8 mouse cellular contexts compared by ENCODE assay signal in the genomic region with DNA sequence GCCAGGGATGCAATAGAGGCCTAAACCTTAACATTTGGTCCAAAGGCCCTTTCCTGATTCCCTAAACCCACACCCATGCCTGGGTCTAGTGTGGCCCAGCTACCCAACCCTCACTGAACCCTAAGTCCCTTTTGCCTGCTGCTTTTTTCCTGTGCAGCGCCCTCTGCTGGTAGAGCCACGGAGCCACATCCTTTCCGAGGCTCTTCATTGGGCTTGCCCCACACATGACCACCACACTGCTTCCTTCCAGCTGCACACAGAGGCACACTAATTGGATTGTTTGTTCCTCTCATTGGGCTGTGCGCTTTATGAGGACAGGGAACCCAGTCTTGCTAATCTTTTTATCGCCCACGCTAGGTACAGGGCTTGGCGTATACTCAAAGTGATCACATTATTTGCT.
DNase-seq lines count a peak whose midpoint lies in the region; ATAC-seq and TF ChIP-seq lines count a peak whose summit lies in the region.

No protein-coding gene starts in this region.

- no peak overlapping the region for H3K9ac ChIP-seq in midbrain, embryonic 15.5 days

- TF ChIP-seq POLR2A in cerebellum, adult 2 months (IDR thresholded peaks at IDR 0.05; ENCODE audit: borderline replicate concordance, insufficient read depth, low read length): no peak

- peaks cover 10% of the 10 kb centered on the region; the same call in 1 of the 2 replicates for H3K9me3 ChIP-seq in midbrain, embryonic 10.5 days (replicated peaks)
- H3K9me3 ChIP-seq in midbrain, embryonic 15.5 days: no peaks in the 10 kb centered on the region

- peak; percentile 40; the same call in 1 of the 2 replicates for TF ChIP-seq CTCF in cerebellum, adult 2 months (IDR thresholded peaks at IDR 0.05; ENCODE audit: borderline replicate concordance, insufficient read depth, low read depth, low read length)

- H3K4me3 ChIP-seq in cerebellum, adult 2 months (replicated peaks; ENCODE audit: insufficient read depth, low read depth, low read length): no peak overlapping the region
- no peak overlapping the region for H3K4me3 ChIP-seq in midbrain, embryonic 10.5 days
- H3K4me3 ChIP-seq in midbrain, embryonic 15.5 days: no peak overlapping the region

- no peaks in the 10 kb centered on the region for H3K36me3 ChIP-seq in midbrain, embryonic 10.5 days
- H3K36me3 ChIP-seq in midbrain, embryonic 15.5 days (replicated peaks): no peaks in the 10 kb centered on the region

- no peak overlapping the region for H3K27ac ChIP-seq in cerebellum, adult 2 months (ENCODE audit: insufficient read depth, low read length)
- H3K27ac ChIP-seq in midbrain, embryonic 10.5 days (replicated peaks): no peak overlapping the region
- H3K27ac ChIP-seq in midbrain, embryonic 15.5 days: no peak overlapping the region

- peak in 1 of 2 experiments; percentile 12 for DNase-seq in cerebellum, adult 2 months
- no peak for DNase-seq in cerebellum, adult 8-10 months
- DNase-seq in midbrain, embryonic 10.5 days (ENCODE audit: low spot score): peak; percentile 57
- DNase-seq in embryo, embryonic 10.5 days (ENCODE audit: low spot score): peak; percentile 74
- DNase-seq in lung, postnatal 4 days: peak; percentile 31 to 49
- DNase-seq in thymus, postnatal 10 days (ENCODE audit: low spot score in 2 of 2): peak; percentile 14 to 48
- DNase-seq in gastrocnemius, postnatal 4 days (ENCODE audit: low spot score in 2 of 2): no peak

- ATAC-seq in midbrain, embryonic 15.5 days (replicated peaks): no peak

- WGBS in cerebellum, adult 2 months: 68% methylated on average over 7 of the region's 7 CpGs
- 35% methylated on average over 7 of the region's 7 CpGs for WGBS in midbrain, embryonic 10.5 days
- WGBS in midbrain, embryonic 15.5 days: 42% methylated on average over 7 of the region's 7 CpGs

- H3K4me1 ChIP-seq in cerebellum, adult 2 months (ENCODE audit: control insufficient read depth, insufficient read depth, low read length): no peaks in the 10 kb centered on the region
- peaks cover 18% of the 10 kb centered on the region; the same call in 1 of the 2 replicates for H3K4me1 ChIP-seq in midbrain, embryonic 10.5 days
- no peaks in the 10 kb centered on the region for H3K4me1 ChIP-seq in midbrain, embryonic 15.5 days

- H3K27me3 ChIP-seq in cerebellum, adult 2 months (ENCODE audit: control insufficient read depth, insufficient read depth, low read length): no peaks in the 10 kb centered on the region; the same call in 1 of the 2 replicates
- no peaks in the 10 kb centered on the region; the same call in 1 of the 2 replicates for H3K27me3 ChIP-seq in midbrain, embryonic 10.5 days (ENCODE audit: low read depth, poor library complexity, severe bottlenecking)
- 0 out of 2 replicates have a peak, but pooled peaks cover 4% of the 10 kb centered on the region for H3K27me3 ChIP-seq in midbrain, embryonic 15.5 days (replicated peaks)

- H3K4me2 ChIP-seq in midbrain, embryonic 15.5 days: no peak overlapping the region

Comparison
In these comparisons a context has a peak if more than half of its experiments do, and no peak if none do; other contexts are left out.
1. DNase-seq: peak in midbrain, embryonic 10.5 days (single experiment), embryo, embryonic 10.5 days (single experiment), lung, postnatal 4 days (2 of 2) and thymus, postnatal 10 days (2 of 2); none in cerebellum, adult 8-10 months (single experiment) and gastrocnemius, postnatal 4 days (0 of 2).